Mouse (Mus musculus) neutrophil, adult 5-6 weeks (primary cell): ENCODE results near the gene Macf1. TPM values are rescaled to one million over a fixed set of nuclear protein-coding genes. Genes with fewer than 3 reads are reported as not detected.
"Not testable (repeated sequence)": the region's sequence is repeated elsewhere in the genome, so short reads cannot be mapped to it uniquely, and the experiment has no call there.

ENCODE experiments used
- ATAC-seq: fragments of 151-379, 151-347 bp; 2 replicates; pipeline ENCODE4 v1.8.0; 2017; ENCODE audit warnings: mild to moderate bottlenecking, moderate TSS enrichment; ENCODE audit not compliant: insufficient number of reproducible peaks, poor library complexity, low FRiP score, severe bottlenecking; ENCODE audit errors: extremely low read depth
- total RNA-seq: library from RNA; stranded (forward); fragments of 200-1000 nt; gene quantifications from 2 replicates; pipeline ENCODE4 v1.2.3, GENCODE M21; 2017

The Macf1 gene
- total RNA-seq, 1 experiment from 2014 or later: 821 TPM

- ATAC-seq: no peak
Observed at GRCm38 (mm10) chr4:123677060-123677804, 6.9 kb downstream of the Macf1 start.

GRCm38 (mm10) chr4:123670598-123670997 is 13.6 kb downstream of the Macf1 start:
- ATAC-seq: no peak

- no peak for ATAC-seq
Observed at GRCm38 (mm10) chr4:123669696-123670095, 14.5 kb downstream of the Macf1 start.

GRCm38 (mm10) chr4:123667260-123667867 is 16.8 kb downstream of the Macf1 start:
- ATAC-seq: no peak

- no peak for ATAC-seq
Observed at GRCm38 (mm10) chr4:123666517-123666916, 17.6 kb downstream of the Macf1 start.

- no peak for ATAC-seq
Observed at GRCm38 (mm10) chr4:123665681-123666278, 18.4 kb downstream of the Macf1 start.

GRCm38 (mm10) chr4:123664951-123665661 is 19.1 kb downstream of the Macf1 start:
- ATAC-seq: no peak

GRCm38 (mm10) chr4:123664021-123664950 is 19.9 kb downstream of the Macf1 start:
- 0 out of 2 replicates have a peak, but pooled peaks have one; percentile 24 for ATAC-seq

- no peak for ATAC-seq
Observed at GRCm38 (mm10) chr4:123663688-123663965, 20.5 kb downstream of the Macf1 start.

GRCm38 (mm10) chr4:123662914-123663687 is 21.1 kb downstream of the Macf1 start:
- ATAC-seq: no peak

GRCm38 (mm10) chr4:123658175-123658574 is 26.0 kb downstream of the Macf1 start:
- ATAC-seq: no peak

GRCm38 (mm10) chr4:123655245-123655644 is 28.9 kb downstream of the Macf1 start:
- no peak for ATAC-seq

- ATAC-seq: no peak
Observed at GRCm38 (mm10) chr4:123654566-123654965, 29.6 kb downstream of the Macf1 start.

- ATAC-seq: not testable (repeated sequence)
Observed at GRCm38 (mm10) chr4:123653446-123653845, 30.7 kb downstream of the Macf1 start.

GRCm38 (mm10) chr4:123652130-123652529 is 32.0 kb downstream of the Macf1 start:
- no peak for ATAC-seq

- no peak for ATAC-seq
Observed at GRCm38 (mm10) chr4:123649131-123649530, 35.0 kb downstream of the Macf1 start.

GRCm38 (mm10) chr4:123647668-123648067 is 36.5 kb downstream of the Macf1 start:
- no peak for ATAC-seq

- no peak for ATAC-seq
Observed at GRCm38 (mm10) chr4:123647109-123647508, 37.1 kb downstream of the Macf1 start.
